Mouse (Mus musculus) c-Kit-positive CD71-positive TER-119-negative erythroid progenitor cells, embryonic 14.5 days (primary cell): Measurements from ENCODE around the gene Gpr19.

ENCODE experiments used
- DNase-seq: peaks from one replicate; pipeline ENCODE4 v3.0.0-alpha.2; 2013; ENCODE audit warnings: low read depth

Gpr19 gene

GRCm38 (mm10) chr6:134922511-134923195, 24.3 kb upstream of the Gpr19 start:
- DNase-seq: no peak

DNA sequence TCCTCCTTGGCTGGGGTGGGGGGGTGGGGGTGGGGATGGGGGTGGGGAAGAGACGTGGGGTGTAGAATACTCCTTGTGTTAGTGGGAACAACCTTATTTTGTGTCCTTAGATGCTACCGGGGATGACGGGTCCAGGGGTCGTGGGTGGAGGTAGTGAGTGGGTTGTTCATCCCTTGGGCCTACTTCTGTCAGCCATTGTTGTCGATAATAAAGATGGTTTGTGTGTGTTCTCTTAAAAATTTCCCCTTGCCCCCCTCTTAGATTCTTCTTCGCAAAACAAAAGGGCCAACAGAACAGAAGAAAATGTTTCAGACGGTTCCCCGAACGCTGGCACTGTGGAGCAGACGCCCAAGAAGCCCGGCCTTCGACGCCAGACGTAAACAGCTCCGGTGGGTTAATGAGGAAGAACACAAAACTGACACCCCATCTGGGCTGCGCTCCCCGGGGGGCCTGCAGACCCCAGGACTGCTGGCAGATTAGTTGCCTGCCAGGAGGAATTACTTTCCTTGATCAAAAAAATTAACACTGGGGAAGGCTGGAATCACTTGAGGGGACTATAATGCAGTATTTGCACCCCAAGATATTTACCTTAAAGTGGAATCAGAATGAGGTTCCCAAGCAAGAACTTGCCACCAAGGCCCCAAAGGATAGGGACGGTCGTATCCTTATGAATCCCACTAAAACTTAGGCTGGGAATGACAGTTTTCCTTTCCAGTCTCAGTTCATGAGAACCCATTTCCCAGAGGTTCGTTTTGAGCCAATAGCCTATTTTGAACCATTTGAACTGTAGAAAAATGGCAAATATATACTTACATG, 23.5 kb upstream of the Gpr19 start:
- DNase-seq: no peak

DNA sequence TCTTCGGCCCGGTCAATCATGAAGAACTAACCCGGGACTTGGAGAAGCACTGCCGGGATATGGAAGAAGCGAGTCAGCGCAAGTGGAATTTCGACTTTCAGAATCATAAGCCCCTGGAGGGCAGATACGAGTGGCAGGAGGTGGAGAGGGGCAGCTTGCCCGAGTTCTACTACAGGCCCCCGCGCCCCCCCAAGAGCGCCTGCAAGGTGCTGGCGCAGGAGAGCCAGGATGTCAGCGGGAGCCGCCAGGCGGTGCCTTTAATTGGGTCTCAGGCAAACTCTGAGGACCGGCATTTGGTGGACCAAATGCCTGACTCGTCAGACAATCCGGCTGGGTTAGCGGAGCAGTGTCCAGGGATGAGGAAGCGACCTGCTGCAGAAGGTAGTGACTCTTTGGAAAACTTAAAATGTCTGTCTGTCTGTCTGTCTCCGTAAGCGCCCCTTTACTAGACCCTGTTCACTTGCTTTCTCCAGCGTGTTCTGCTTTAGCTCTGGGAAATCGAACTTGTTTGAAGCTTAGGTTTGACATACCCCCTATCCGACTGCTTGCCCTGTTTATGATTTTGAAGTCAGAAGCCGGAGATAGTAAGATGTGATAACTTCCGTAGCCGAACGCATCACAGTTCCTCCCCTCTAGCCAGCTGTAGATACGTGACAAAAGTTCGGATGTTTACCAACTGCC, 22.8 kb upstream of the Gpr19 start:
- DNase-seq: no peak

- peak; percentile 81 for DNase-seq
Measured at GRCm38 (mm10) chr6:134920190-134921013, 22.0 kb upstream of the Gpr19 start, which contains the start of gene Cdkn1b. Gene Cdkn1b, plus strand, starts transcription at chr6:134920401.

GRCm38 (mm10) chr6:134919511-134920189, 21.3 kb upstream of the Gpr19 start:
- DNase-seq: no peak

- no peak for DNase-seq
Measured at GRCm38 (mm10) chr6:134918769-134919168, 20.4 kb upstream of the Gpr19 start.

GRCm38 (mm10) chr6:134917087-134917486, 18.7 kb upstream of the Gpr19 start:
- peak; percentile 56 for DNase-seq

DNA sequence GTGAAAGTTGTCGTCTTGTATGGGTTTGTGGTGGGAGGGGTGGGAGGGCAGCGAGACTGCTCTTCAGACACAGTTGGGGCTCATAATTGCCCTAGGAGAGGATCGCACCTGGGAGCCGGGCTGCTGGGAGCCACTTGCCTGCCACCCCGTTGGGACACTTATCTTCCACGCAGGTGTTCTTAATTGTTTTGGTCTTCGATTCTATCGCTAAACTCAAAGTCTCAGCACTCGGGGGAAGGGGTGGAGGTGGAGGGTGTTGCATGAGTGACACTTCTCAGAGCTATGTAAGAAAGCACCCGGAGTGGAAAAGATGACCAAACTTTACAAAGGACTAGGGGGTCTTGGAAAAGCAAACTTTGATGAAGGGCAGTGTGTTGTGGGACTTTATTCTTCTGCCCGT, 18.3 kb upstream of the Gpr19 start:
- DNase-seq: no peak

DNA sequence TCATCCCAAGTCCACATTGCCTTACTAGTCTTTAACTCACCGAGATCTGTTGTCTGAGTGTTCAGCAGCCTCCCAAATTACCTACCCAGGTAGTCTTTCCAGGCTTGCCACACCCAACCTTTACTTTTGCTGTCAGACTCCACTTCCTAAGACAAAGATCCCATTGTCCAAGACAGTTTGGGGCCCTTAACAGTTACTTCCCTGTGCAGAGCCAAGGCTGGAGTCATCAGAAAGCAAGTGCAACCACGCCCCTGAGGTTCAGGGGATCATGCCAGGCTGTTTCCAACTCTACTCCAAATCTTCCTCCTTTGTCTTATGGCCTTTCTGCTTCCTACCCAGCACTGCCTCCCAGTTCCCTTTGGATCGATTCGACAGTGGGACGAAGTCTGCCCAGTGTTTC, 16.1 kb upstream of the Gpr19 start:
- no peak for DNase-seq

DNA sequence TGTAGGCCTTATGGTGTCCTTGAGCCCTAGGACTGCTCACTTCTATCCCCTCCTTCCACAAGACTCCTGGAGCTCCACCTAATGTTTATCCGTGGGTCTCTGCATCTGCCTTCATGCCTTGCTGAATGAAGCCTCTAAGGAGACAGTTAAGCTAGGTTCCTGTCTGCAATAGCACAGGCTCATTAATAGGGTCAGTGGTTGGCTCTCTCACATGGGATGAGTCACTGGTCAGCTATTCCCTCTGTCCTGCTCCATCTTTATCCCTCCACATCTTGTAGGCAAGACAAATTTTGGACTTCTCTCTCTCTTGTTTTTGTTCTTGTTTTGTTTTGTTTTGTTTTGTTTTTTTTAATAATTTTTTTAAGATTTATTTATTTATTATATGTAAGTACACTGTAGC, 7.4 kb upstream of the Gpr19 start:
- no peak for DNase-seq

DNA sequence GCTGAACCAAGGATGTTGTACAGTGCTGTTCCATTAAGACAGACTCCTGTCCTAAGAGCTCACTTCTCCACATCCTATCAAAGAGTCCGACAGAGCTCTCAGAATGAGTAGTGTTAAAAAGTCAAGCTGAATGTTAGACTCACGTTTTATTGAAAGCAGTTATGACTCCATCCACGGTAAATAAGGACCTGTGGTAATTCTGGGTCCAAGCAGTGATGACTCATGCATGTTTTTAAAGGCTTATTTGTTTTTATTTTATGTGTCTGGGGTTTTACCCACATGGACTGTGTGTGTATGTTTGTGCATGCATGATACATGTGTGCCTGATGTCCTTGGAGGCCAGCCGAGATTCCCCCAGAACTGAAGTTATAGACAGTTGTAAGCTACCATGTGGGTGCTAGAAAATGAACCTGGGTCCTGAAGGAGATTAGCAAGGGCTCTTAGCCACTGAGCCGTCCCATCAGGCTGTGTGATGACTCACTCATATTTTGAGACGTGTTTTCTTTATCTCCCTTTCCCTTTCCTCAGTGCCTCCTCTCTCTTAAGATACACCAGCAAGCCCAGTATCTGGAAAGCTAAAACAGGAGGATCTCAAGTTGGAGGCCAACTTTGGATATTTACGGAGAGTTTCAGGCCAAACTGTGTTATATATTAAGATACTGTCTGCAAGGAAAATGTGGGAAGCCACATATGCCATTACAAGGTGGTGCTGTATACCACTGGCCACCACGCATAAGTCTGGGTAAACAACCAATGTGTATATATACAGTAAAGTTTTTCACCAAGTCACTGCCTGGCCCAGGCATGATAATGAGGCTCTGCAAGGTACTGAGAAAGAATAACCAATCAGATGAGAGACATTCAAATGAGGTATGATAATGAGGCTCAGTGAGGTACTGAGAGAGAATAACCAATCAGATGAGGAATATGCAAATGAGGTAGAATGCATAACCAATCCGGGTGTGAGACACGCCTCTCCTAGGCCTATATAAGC, 5.8 kb upstream of the Gpr19 start:
- no peak for DNase-seq

DNA sequence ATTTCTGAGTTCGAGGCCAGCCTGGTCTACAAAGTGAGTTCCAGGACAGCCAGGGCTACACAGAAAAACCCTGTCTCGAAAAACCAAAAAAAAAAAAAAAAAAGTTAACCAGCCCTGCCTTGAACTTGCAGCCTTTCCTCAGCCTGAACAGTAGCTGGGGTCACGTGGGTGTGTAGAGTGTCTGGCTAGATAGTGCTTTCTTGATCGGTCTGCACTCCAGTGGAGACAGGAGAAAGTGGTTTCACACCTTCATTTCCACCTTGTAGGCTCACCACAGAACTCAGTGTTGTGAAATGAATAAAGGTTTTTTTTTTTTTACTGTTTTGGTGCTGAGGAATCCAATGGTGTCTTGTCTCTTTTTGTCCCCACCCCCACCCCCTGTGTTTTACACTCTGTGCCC, 5.0 kb upstream of the Gpr19 start:
- DNase-seq: no peak

GRCm38 (mm10) chr6:134897443-134898094, 809 bp downstream of the Gpr19 start:
- DNase-seq: peak; percentile 90

DNA sequence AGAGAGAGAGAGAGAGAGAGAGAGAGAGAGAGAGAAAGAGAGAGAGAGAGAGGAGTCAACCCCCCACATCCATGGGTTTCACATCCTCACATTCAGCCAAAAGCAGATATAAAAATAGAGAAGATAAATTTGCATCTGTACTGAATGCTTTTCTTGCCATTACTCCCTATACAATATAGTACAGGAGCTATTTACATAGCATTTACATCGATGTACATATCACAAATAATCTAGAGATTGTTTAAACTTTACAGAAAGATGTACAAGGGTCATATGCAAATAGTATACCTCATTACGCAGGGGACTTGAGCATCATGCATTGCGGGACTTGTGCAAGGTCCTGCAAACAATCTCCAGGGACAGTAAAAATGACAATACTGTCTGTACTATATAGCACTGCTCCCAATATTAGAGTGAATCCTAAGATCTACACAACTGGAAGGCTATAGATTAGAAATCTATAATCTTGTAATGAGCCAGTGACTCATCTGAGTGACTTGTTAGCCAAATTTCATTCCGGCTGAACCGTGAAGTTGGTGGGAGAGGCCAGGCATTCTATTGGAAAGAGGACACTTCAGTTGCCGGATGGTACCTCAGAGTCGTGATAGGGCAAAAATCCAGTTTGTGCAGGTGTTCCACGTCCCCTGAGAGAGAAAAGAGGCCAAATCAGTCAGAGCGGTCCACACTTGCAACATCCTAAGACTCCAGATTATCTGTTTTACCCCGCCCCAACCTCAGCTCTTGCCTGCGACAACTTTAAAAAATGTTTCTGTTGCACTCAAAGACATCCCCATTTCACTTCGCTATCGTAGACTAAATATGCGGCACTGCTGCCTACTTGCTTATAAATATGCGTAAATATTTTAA, 1.6 kb downstream of the Gpr19 start:
- DNase-seq: no peak

DNA sequence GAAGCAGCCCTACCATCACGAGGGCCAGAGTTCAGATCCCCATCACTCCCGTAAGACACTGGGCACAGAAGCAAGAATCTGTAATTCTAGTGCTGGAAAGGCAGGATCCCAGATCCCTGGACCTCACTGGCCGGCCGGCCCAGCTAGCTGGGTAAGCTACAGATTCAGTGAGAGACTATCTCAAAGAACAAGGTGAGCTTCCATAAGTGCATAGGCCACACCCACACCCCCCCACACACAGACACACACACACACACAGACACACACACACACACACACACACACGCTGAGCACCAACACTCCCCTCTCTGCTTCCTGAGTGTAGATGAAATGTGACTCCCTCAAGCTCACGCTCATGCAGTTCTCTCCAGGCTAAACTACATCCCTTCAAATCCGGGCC, 7.9 kb downstream of the Gpr19 start:
- no peak for DNase-seq

GRCm38 (mm10) chr6:134889763-134890162, 8.6 kb downstream of the Gpr19 start:
- DNase-seq: no peak

- no peak for DNase-seq
Measured at GRCm38 (mm10) chr6:134888563-134889017, 9.8 kb downstream of the Gpr19 start.

DNA sequence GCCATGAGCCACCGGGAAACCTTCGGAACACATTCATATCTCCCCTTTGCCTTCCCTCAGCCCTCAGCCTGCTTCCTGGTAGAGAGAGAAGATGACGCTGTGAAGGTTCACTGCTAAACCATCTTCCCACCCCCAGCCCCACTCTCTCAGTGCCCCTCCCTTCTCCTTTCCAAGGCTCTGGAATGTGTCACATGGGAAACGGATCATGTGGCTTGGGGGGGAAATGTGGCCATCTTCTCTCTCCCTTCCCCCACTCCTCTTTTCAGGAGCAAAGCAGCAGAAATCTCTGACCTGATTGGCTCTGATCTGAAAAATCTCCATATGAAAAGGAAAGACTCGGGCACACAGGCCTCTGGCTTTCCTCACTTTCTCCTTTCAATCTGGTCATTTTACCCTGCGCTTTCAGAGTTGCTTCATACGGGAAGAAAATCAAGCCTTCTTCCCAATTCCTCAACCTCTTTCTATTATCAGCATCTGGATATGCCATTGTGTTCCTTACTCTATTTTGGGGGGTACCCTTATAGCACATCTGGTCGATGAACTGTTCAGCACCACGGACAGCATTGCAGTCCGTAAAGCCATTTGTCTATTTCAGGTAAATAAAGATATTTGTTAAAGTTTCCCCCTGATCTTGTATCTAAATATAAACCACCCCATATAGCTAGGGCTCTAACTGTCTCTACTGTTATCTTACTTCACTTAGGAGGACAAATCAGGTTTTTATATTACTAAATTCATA, 10.5 kb downstream of the Gpr19 start:
- no peak for DNase-seq
